Mouse (Mus musculus) thymus, adult 2 months (tissue): Measurements from ENCODE around the gene Adora2b.

ENCODE experiments used
- CTCF ChIP-seq: fragments of 200-500 bp; IDR thresholded peaks from 2 replicates; pipeline ENCODE4 v1.5.1; 2012; ENCODE audit warnings: mild to moderate bottlenecking, control low read depth, low read length, moderate library complexity, borderline replicate concordance; ENCODE audit not compliant: control insufficient read depth, poor library complexity, insufficient read depth; ENCODE audit errors: extremely low read depth
- POLR2A ChIP-seq: fragments of 200-500 bp; IDR thresholded peaks from 2 replicates; pipeline ENCODE4 v1.6.1; 2012; ENCODE audit warnings: mild to moderate bottlenecking, low read length, control low read depth, moderate library complexity; ENCODE audit not compliant: control insufficient read depth, poor library complexity, insufficient read depth; ENCODE audit errors: extremely low read depth

DNA sequence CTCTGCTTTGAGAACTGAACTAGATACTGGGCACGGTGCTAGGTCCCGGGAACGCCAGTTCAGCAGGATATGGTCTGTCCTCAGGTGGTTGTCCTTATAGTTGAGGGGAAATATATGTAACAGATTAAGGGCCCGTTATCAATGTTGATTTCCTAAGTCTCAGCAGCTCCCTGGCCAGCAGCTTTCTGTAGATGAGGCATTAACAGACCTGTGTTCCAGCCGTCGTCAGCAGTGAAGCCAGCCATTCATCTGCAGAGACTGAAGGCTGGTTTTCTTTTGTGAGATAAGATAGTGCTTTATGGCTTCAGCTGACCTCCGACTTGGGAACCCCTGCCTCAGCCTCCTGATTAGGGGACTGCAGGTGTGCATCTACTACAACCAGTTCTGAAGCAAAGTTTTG is 15.2 kb downstream of the Adora2b start:
- no peak for TF ChIP-seq POLR2A
- no peak for TF ChIP-seq CTCF
